Mouse (Mus musculus) limb, embryonic 13.5 days (tissue): ENCODE results near the gene Rnase11. TPM values are rescaled to one million over a fixed set of nuclear protein-coding genes. Genes with fewer than 3 reads are reported as not detected.
"Not testable (repeated sequence)": the region's sequence is repeated elsewhere in the genome, so short reads cannot be mapped to it uniquely, and the experiment has no call there.

Source experiments
- ATAC-seq: fragments of 200-750 bp; cut with Nextera tagmentation; 2 replicates; pipeline ENCODE4 v1.8.0; 2017; ENCODE audit warnings: low read depth, moderate number of reproducible peaks, moderate TSS enrichment; ENCODE audit not compliant: low FRiP score
- H3K27ac ChIP-seq: fragments of 300-500 bp; sonication (generic); 2 replicates; pipeline ENCODE4 v1.5.1; 2015; ENCODE audit warnings: inconsistent platforms, mild to moderate bottlenecking, moderate library complexity
- H3K27me3 ChIP-seq: fragments of 300-500 bp; sonication (generic); 2 replicates; pipeline ENCODE4 v1.6.1; 2015; ENCODE audit warnings: mild to moderate bottlenecking, inconsistent platforms
- H3K36me3 ChIP-seq: fragments of 300-500 bp; sonication (generic); 2 replicates; pipeline ENCODE4 v1.6.1; 2015; ENCODE audit warnings: inconsistent platforms, mild to moderate bottlenecking, moderate library complexity
- H3K4me1 ChIP-seq: fragments of 300-500 bp; sonication (generic); 2 replicates; pipeline ENCODE4 v1.6.1; 2015; ENCODE audit warnings: inconsistent platforms
- H3K4me2 ChIP-seq: fragments of 300-500 bp; sonication (generic); replicated peaks from 2 replicates; pipeline ENCODE4 v1.6.1; 2015; ENCODE audit warnings: inconsistent platforms, mild to moderate bottlenecking, moderate library complexity
- H3K4me3 ChIP-seq: fragments of 300-500 bp; sonication (generic); 2 replicates; pipeline ENCODE4 v1.5.1; 2015; ENCODE audit warnings: moderate library complexity, mild to moderate bottlenecking, inconsistent platforms
- H3K9ac ChIP-seq: fragments of 300-500 bp; sonication (generic); 2 replicates; pipeline ENCODE4 v1.6.1; 2015; ENCODE audit warnings: mild to moderate bottlenecking, inconsistent platforms
- H3K9me3 ChIP-seq: fragments of 300-500 bp; sonication (generic); 2 replicates; pipeline ENCODE4 v1.6.1; 2016; ENCODE audit warnings: inconsistent platforms
- WGBS: fragments of 180-500 bp; shearing (Covaris S2); methylation state at CpG from one replicate; pipeline ENCODE4 v1.1.7; 2015; 5-methylcytosine and 5-hydroxymethylcytosine counted together
- polyA plus RNA-seq: library from polyadenylated mRNA; unstranded; fragments of >200 nt; fragmentation: Nextera tagmentation; extraction: Ambion mirVana; gene quantifications from 2 replicates; pipeline ENCODE4 v1.2.1, GENCODE M21; 2015

Gene Rnase11
- polyA plus RNA-seq, 1 experiment from 2014 or later = not detected

DNA sequence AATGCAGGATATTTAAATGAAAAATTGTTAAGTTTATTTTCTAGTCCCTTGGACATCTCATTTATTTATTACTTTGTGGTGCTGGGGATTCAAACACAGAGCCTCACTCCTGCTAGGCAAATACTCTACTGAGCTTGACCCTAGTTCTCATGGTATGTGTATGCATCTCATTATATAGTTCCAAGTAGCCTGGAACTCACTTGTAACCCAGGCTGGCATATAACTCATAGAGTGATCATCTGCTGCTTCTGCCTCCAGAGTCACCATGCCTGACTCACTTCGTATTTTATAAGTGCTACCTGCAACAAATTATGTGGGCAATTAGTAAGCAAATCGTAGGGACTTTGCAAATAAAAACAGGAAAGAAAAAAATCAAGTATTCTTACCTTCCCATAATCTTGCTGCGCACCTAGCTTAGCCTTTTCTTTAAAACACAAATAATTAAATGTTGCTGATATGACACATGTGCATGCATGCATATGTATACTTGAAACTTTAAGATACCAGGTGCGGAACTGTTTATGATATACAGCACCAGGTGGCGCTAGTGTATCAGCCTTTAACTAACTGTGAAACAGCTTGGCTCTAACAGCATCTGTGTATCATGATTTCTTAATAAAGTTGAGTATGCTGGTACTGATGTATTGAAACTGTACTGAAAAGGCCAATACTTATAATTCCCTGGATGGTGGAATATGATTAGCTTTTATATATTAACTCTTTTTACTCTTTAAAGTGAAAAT lies 23.4 kb downstream of the Rnase11 start:
- no peaks in the 10 kb centered on the region for H3K9me3 ChIP-seq
- H3K4me2 ChIP-seq = no peak overlapping the region
- ATAC-seq = 0 out of 2 replicates have a peak, but pooled peaks have one; percentile 48
- H3K9ac ChIP-seq = no peak overlapping the region
- H3K27me3 ChIP-seq = no peaks in the 10 kb centered on the region
- no peaks in the 10 kb centered on the region for H3K4me1 ChIP-seq
- 29% methylated on average over 5 of the region's 5 CpGs for WGBS
- H3K27ac ChIP-seq = no peak overlapping the region
- no peaks in the 10 kb centered on the region for H3K36me3 ChIP-seq
- no peak overlapping the region for H3K4me3 ChIP-seq

DNA sequence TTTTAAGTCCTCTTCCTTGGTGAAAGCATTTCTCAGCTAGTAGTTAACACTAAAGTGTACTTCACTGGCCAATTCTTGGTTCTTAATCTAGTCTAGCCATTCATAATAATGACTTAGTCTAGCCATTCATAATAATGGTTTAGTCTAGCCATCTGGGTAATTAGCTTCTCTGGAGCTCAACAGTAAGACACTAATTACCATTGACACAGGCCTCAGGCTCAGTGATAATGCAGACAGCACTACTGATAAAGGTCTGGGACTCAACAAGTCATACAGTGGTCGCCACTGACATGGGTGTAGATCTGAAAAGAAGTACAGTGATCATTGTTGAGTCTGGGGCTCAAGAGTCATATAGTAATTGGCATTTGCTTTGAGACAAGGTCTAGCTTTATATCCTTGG lies 25.1 kb downstream of the Rnase11 start:
- Histone ChIP-seq H3K27me3 (no peaks in the 10 kb centered on the region), H3K9me3 (no peaks in the 10 kb centered on the region), H3K4me1 (no peaks in the 10 kb centered on the region), H3K36me3 (no peaks in the 10 kb centered on the region), H3K4me3 (no peak overlapping the region), H3K27ac (no peak overlapping the region), H3K4me2 (no peak overlapping the region), H3K9ac (no peak overlapping the region)
- no peak for ATAC-seq
- 98% methylated on average over 1 of the region's 1 CpGs for WGBS

DNA sequence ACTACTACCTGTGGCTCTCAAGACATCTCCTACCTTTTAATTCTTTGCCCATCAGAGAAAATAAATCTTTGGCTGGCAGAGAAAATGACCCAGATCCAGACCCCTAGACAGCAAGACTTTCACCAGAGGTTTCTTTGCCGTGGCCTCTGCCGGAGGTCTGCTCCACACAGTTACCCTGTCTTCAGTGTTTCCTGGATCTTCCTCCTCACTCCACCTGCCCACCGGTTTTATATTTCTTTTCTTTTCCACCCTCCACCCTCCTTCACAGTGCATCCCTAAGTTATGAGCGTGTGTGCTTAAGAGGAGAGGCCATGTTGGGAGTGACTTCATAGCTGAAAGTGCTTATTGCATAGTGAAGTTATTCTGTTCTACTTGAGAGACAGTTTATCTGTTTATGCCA lies 26.5 kb downstream of the Rnase11 start:
- H3K36me3 ChIP-seq = no peaks in the 10 kb centered on the region
- no peak overlapping the region for H3K4me3 ChIP-seq
- H3K27me3 ChIP-seq = no peaks in the 10 kb centered on the region
- H3K9me3 ChIP-seq = no peaks in the 10 kb centered on the region
- no peaks in the 10 kb centered on the region for H3K4me1 ChIP-seq
- WGBS = 72% methylated on average over 4 of the region's 4 CpGs
- H3K9ac ChIP-seq = no peak overlapping the region
- no peak overlapping the region for H3K27ac ChIP-seq
- H3K4me2 ChIP-seq = no peak overlapping the region
- ATAC-seq = no peak

DNA sequence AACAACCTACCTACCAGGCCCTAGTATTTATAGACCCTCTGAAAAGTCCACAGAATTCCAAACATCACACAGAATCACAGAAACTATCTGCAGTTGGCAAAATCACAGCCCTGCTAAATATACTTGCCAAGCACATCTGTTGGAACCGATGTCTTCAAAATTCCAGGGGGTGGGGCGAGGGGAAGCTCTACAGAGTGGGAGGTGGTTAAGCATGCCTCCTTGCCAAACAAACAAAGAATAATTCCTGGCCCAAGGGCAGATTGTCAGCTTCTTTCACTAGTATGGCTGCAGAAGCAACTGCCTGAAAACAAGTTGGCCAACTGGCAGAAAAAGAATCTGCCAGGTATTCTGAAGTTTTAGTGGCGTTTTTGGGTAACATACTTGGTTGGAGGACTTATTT lies 32.7 kb downstream of the Rnase11 start:
- Histone ChIP-seq H3K27me3 (no peaks in the 10 kb centered on the region), H3K4me2 (no peak overlapping the region), H3K9me3 (no peaks in the 10 kb centered on the region), H3K27ac (no peak overlapping the region), H3K4me1 (no peaks in the 10 kb centered on the region), H3K36me3 (no peaks in the 10 kb centered on the region), H3K9ac (no peak overlapping the region), H3K4me3 (no peak overlapping the region)
- 65% methylated on average over 3 of the region's 3 CpGs for WGBS
- ATAC-seq = no peak

GRCm38 (mm10) chr14:51015780-51016179 lies 34.2 kb downstream of the Rnase11 start:
- Histone ChIP-seq H3K27ac (no peak overlapping the region), H3K4me2 (no peak overlapping the region), H3K4me1 (no peaks in the 10 kb centered on the region), H3K36me3 (no peaks in the 10 kb centered on the region), H3K9me3 (no peaks in the 10 kb centered on the region), H3K4me3 (no peak overlapping the region), H3K27me3 (no peaks in the 10 kb centered on the region), H3K9ac (no peak overlapping the region)
- no peak for ATAC-seq

DNA sequence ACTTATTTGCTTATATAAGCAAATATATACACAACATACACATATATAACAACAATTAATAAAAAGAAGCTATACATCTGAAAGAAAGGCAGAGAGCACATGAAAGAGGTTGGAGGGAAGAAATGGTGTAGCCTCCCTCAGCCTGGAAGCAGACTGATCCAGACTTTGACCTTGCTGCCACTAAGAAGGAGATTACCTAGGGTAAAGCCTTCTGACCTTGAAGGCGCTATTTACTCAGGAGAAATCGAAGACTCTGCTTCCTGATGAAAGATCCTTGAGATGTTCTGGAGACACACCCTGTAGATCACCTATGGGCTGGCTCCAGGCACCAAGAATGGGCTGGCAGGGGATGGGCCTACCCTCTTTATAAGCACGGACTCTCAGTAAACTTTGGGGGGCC lies 35.2 kb downstream of the Rnase11 start:
- not testable (repeated sequence) for H3K4me3 ChIP-seq, H3K36me3 ChIP-seq, H3K4me1 ChIP-seq, H3K27ac ChIP-seq, H3K9me3 ChIP-seq, H3K27me3 ChIP-seq, ATAC-seq, H3K9ac ChIP-seq, H3K4me2 ChIP-seq
- WGBS = 82% methylated on average over 3 of the region's 3 CpGs

- Histone ChIP-seq H3K9me3 (no peaks in the 10 kb centered on the region), H3K4me3 (no peak overlapping the region), H3K27me3 (no peaks in the 10 kb centered on the region), H3K36me3 (no peaks in the 10 kb centered on the region), H3K4me1 (0 out of 2 replicates have a peak, but pooled peaks cover 5% of the 10 kb centered on the region), H3K4me2 (no peak overlapping the region), H3K9ac (no peak overlapping the region), H3K27ac (no peak overlapping the region)
- ATAC-seq = no peak
- 86% methylated on average over 6 of the region's 6 CpGs for WGBS
Observed at GRCm38 (mm10) chr14:51009572-51009971, 40.4 kb downstream of the Rnase11 start.

- Histone ChIP-seq H3K36me3 (no peaks in the 10 kb centered on the region), H3K9me3 (no peaks in the 10 kb centered on the region), H3K27ac (no peak overlapping the region), H3K27me3 (no peaks in the 10 kb centered on the region), H3K4me2 (no peak overlapping the region), H3K4me3 (no peak overlapping the region), H3K9ac (no peak overlapping the region), H3K4me1 (0 out of 2 replicates have a peak, but pooled peaks cover 5% of the 10 kb centered on the region)
- 82% methylated on average over 4 of the region's 4 CpGs for WGBS
- no peak for ATAC-seq
Observed at GRCm38 (mm10) chr14:51008781-51009180, 41.2 kb downstream of the Rnase11 start.

- no peak for ATAC-seq
- Histone ChIP-seq H3K27ac (no peak overlapping the region), H3K27me3 (no peaks in the 10 kb centered on the region)
Observed at GRCm38 (mm10) chr14:51007914-51008713, 41.8 kb downstream of the Rnase11 start.

DNA sequence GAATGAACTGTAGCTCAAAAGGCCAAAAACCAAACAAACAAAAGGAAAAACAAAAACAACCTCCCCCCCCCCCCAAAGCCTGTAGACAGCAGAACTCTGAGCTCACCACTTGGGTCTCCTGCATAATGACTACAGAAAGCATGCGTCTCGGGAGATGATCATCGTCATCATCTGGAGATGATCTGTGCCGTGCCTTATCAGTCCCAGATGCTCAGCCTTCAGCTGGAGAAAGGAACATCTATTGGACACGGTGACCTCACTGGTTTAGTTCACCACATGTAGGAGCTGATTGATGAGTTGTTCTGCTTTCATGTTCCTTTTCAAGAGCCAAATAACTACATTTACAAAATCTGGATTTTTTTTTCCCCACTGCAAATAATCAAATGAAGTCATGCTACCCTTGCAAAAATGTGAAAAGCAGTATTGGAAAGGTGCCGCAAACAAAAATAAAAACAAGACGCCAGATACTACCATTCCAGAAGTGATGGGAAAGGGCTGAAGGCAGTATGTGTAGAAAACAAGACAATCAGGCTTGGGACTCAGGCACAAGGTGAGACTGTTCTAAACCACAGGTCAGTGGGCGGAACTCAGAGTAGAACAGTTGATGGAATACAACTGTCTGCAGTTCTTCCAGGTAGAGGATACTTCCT lies 42.7 kb downstream of the Rnase11 start, which contains the start of gene Rnase10:
Gene Rnase10, plus strand, starts transcription at position 600 of the 650 bp plus-strand sequence.
- ATAC-seq = no peak
- Histone ChIP-seq H3K36me3 (no peaks in the 10 kb centered on the region), H3K27ac (no peak within 1 kb of the TSS), H3K4me3 (no peak within 1 kb of the TSS), H3K27me3 (no peaks in the 10 kb centered on the region), H3K4me2 (no peak within 1 kb of the TSS), H3K9ac (no peak within 1 kb of the TSS), H3K9me3 (no peaks in the 10 kb centered on the region), H3K4me1 (0 out of 2 replicates have a peak, but pooled peaks cover 5% of the 10 kb centered on the region)
- 54% methylated on average over 8 of the region's 8 CpGs for WGBS

More at GRCm38 (mm10) chr14:51007914-51008713, 41.8 kb downstream of the Rnase11 start:
- Histone ChIP-seq H3K36me3 (no peaks in the 10 kb centered on the region), H3K4me2 (no peak overlapping the region), H3K4me1 (0 out of 2 replicates have a peak, but pooled peaks cover 5% of the 10 kb centered on the region), H3K9me3 (no peaks in the 10 kb centered on the region), H3K4me3 (no peak overlapping the region), H3K9ac (no peak overlapping the region)
- 80% methylated on average over 13 of the region's 13 CpGs for WGBS
